Mouse (Mus musculus) midbrain, embryonic 16.5 days (tissue): ENCODE results near the gene Serpinb11. TPM values are rescaled to one million over a fixed set of nuclear protein-coding genes. Genes with fewer than 3 reads are reported as not detected.

Source experiments
- ATAC-seq: fragments of 200-750 bp; cut with Nextera tagmentation; 2 replicates; pipeline ENCODE4 v1.8.0; 2017; ENCODE audit warnings: moderate TSS enrichment
- H3K27ac ChIP-seq: fragments of 300-500 bp; sonication (generic); 2 replicates; pipeline ENCODE4 v1.5.1; 2014; ENCODE audit warnings: mild to moderate bottlenecking, low read length, mixed read lengths
- H3K27me3 ChIP-seq: fragments of 300-500 bp; sonication (generic); 2 replicates; pipeline ENCODE4 v1.6.1; 2014; ENCODE audit warnings: low read depth, low read length, mixed read lengths; ENCODE audit not compliant: control insufficient read depth, insufficient read depth
- H3K36me3 ChIP-seq: fragments of 300-500 bp; sonication (generic); 2 replicates; pipeline ENCODE4 v1.6.1; 2014; ENCODE audit warnings: mild to moderate bottlenecking, low read length, moderate library complexity, mixed read lengths; ENCODE audit not compliant: control insufficient read depth, insufficient read depth
- H3K4me1 ChIP-seq: fragments of 300-500 bp; sonication (generic); 2 replicates; pipeline ENCODE4 v1.6.1; 2014; ENCODE audit warnings: mild to moderate bottlenecking, low read length, mixed read lengths; ENCODE audit not compliant: control insufficient read depth, insufficient read depth
- H3K4me2 ChIP-seq: fragments of 300-500 bp; sonication (generic); 2 replicates; pipeline ENCODE4 v1.6.1; 2014; ENCODE audit warnings: mild to moderate bottlenecking, low read length, mixed read lengths
- H3K4me3 ChIP-seq: fragments of 300-500 bp; sonication (generic); 2 replicates; pipeline ENCODE4 v1.5.1; 2014; ENCODE audit warnings: low read depth, mild to moderate bottlenecking, low read length, moderate library complexity, mixed read lengths
- H3K9ac ChIP-seq: fragments of 300-500 bp; sonication (generic); 2 replicates; pipeline ENCODE4 v1.6.1; 2014; ENCODE audit warnings: low read depth, low read length, mixed read lengths
- H3K9me3 ChIP-seq: fragments of 300-500 bp; sonication (generic); replicated peaks from 2 replicates; pipeline ENCODE4 v1.6.1; 2014; ENCODE audit warnings: mild to moderate bottlenecking, low read length, mixed read lengths; ENCODE audit not compliant: control insufficient read depth, poor library complexity, severe bottlenecking
- WGBS: fragments of 180-500 bp; shearing (Covaris S2); extraction: QIAGEN DNeasy Blood & Tissue Kit; methylation state at CpG from one replicate; pipeline ENCODE4 v1.1.7; 2014; 5-methylcytosine and 5-hydroxymethylcytosine counted together
- polyA plus RNA-seq: library from polyadenylated mRNA; unstranded; fragments of >200 nt; fragmentation: Nextera tagmentation; extraction: Ambion mirVana; gene quantifications from 2 replicates; pipeline ENCODE4 v1.2.1, GENCODE M21; 2015

Gene Serpinb11
- not detected in 2 replicates for polyA plus RNA-seq

GRCm38 (mm10) chr1:107360898-107361297 is at the start of gene Serpinb11:
Serpinb11 (plus strand) TSS chr1:107361198.
- Histone ChIP-seq H3K9ac (no peak within 1 kb of the TSS), H3K27ac (no peak within 1 kb of the TSS), H3K27me3 (no peaks in the 10 kb centered on the region), H3K9me3 (no peaks in the 10 kb centered on the region), H3K4me1 (no peaks in the 10 kb centered on the region), H3K4me3 (no peak within 1 kb of the TSS), H3K36me3 (no peaks in the 10 kb centered on the region), H3K4me2 (no peak within 1 kb of the TSS)
- ATAC-seq = no peak
- 45% methylated on average over 1 of the region's 1 CpGs for WGBS

GRCm38 (mm10) chr1:107345979-107346378 is 15.0 kb upstream of the Serpinb11 start:
- ATAC-seq = 0 out of 2 replicates have a peak, but pooled peaks have one; percentile 36
- Histone ChIP-seq H3K36me3 (no peaks in the 10 kb centered on the region), H3K4me3 (no peak overlapping the region), H3K9me3 (no peaks in the 10 kb centered on the region), H3K4me1 (no peaks in the 10 kb centered on the region; the same call in 1 of the 2 replicates), H3K27ac (no peak overlapping the region), H3K9ac (no peak overlapping the region), H3K27me3 (no peaks in the 10 kb centered on the region), H3K4me2 (no peak overlapping the region)

- Histone ChIP-seq H3K9me3 (no peaks in the 10 kb centered on the region), H3K9ac (no peak overlapping the region), H3K4me2 (no peak overlapping the region), H3K36me3 (no peaks in the 10 kb centered on the region), H3K27ac (no peak overlapping the region), H3K4me1 (no peaks in the 10 kb centered on the region; the same call in 1 of the 2 replicates), H3K27me3 (no peaks in the 10 kb centered on the region), H3K4me3 (no peak overlapping the region)
- 86% methylated on average over 2 of the region's 2 CpGs for WGBS
- ATAC-seq = peak; percentile 75
Measured at GRCm38 (mm10) chr1:107346788-107347187, 14.2 kb upstream of the Serpinb11 start.

- Histone ChIP-seq H3K4me3 (no peak overlapping the region), H3K36me3 (no peaks in the 10 kb centered on the region), H3K9ac (no peak overlapping the region), H3K9me3 (no peaks in the 10 kb centered on the region), H3K4me1 (no peaks in the 10 kb centered on the region; the same call in 1 of the 2 replicates), H3K27me3 (no peaks in the 10 kb centered on the region), H3K27ac (no peak overlapping the region), H3K4me2 (no peak overlapping the region)
- WGBS = 51% methylated on average over 3 of the region's 3 CpGs
- no peak for ATAC-seq
Measured at GRCm38 (mm10) chr1:107350392-107350791, 10.6 kb upstream of the Serpinb11 start.

- Histone ChIP-seq H3K36me3 (no peaks in the 10 kb centered on the region), H3K27me3 (no peaks in the 10 kb centered on the region), H3K9me3 (no peaks in the 10 kb centered on the region), H3K4me1 (no peaks in the 10 kb centered on the region; the same call in 1 of the 2 replicates), H3K4me3 (no peak overlapping the region), H3K9ac (no peak overlapping the region), H3K4me2 (no peak overlapping the region), H3K27ac (no peak overlapping the region)
- WGBS = 84% methylated on average over 2 of the region's 2 CpGs
- no peak for ATAC-seq
Measured at GRCm38 (mm10) chr1:107351115-107351514, 9.9 kb upstream of the Serpinb11 start.

GRCm38 (mm10) chr1:107353046-107353445 is 8.0 kb upstream of the Serpinb11 start:
- WGBS = 38% methylated on average over 3 of the region's 3 CpGs
- Histone ChIP-seq H3K4me1 (no peaks in the 10 kb centered on the region), H3K27ac (no peak overlapping the region), H3K9me3 (no peaks in the 10 kb centered on the region), H3K4me3 (no peak overlapping the region), H3K4me2 (no peak overlapping the region), H3K27me3 (no peaks in the 10 kb centered on the region), H3K9ac (no peak overlapping the region), H3K36me3 (no peaks in the 10 kb centered on the region)
- no peak for ATAC-seq

- no peaks in the 10 kb centered on the region for H3K27me3 ChIP-seq
- no peak overlapping the region for H3K4me3 ChIP-seq
- H3K4me1 ChIP-seq = no peaks in the 10 kb centered on the region
- WGBS = 62% methylated on average over 7 of the region's 7 CpGs
- H3K9ac ChIP-seq = no peak overlapping the region
- H3K9me3 ChIP-seq = no peaks in the 10 kb centered on the region
- no peak for ATAC-seq
- H3K27ac ChIP-seq = no peak overlapping the region
- H3K4me2 ChIP-seq = no peak overlapping the region
- no peaks in the 10 kb centered on the region for H3K36me3 ChIP-seq
Measured at GRCm38 (mm10) chr1:107365973-107366372, 5.0 kb downstream of the Serpinb11 start.

- no peak overlapping the region for H3K4me3 ChIP-seq
- H3K9ac ChIP-seq = no peak overlapping the region
- H3K36me3 ChIP-seq = no peaks in the 10 kb centered on the region
- ATAC-seq = no peak
- WGBS = 77% methylated on average over 2 of the region's 2 CpGs
- no peak overlapping the region for H3K4me2 ChIP-seq
- no peaks in the 10 kb centered on the region for H3K4me1 ChIP-seq
- no peak overlapping the region for H3K27ac ChIP-seq
- H3K9me3 ChIP-seq = no peaks in the 10 kb centered on the region
- no peaks in the 10 kb centered on the region for H3K27me3 ChIP-seq
Measured at GRCm38 (mm10) chr1:107368944-107369343, 7.9 kb downstream of the Serpinb11 start.

- Histone ChIP-seq H3K9ac (no peak overlapping the region), H3K27me3 (no peaks in the 10 kb centered on the region), H3K4me1 (no peaks in the 10 kb centered on the region), H3K9me3 (no peaks in the 10 kb centered on the region), H3K4me3 (no peak overlapping the region), H3K36me3 (no peaks in the 10 kb centered on the region), H3K4me2 (no peak overlapping the region), H3K27ac (no peak overlapping the region)
- 85% methylated on average over 4 of the region's 4 CpGs for WGBS
- ATAC-seq = no peak
Measured at GRCm38 (mm10) chr1:107376952-107377351, 16.0 kb downstream of the Serpinb11 start.
